Mouse (Mus musculus): ENCODE data around the gene Ptpn6. TPM values are rescaled to one million over a fixed set of nuclear protein-coding genes. Genes with fewer than 3 reads are reported as not detected.

Ptpn6 gene
- total RNA-seq, 1 experiment from 2014 or later, result 315 TPM

DNA sequence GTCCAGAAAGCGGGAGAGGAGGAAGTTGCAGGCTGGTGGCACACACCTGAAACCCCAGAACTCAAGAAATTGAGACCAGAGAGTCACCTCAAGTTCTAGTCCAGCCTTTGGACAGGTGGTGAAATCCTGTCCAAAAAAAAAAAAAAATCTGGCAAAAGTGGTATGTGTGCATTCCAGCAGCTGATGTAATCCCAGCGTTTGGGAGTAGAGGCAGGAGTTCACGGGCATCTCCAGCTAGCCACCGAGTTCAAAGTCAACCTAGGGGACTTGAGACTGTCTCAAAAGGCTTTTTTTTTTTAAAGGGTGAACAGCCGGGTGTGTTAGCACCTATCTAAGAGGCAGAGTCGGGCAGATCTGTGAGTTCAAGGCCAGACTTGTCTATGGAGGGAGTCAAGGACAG is 62.3 kb downstream of the Ptpn6 start:
- no peak for ATAC-seq (replicated peaks; ENCODE audit: low read depth, poor library complexity, severe bottlenecking)

DNA sequence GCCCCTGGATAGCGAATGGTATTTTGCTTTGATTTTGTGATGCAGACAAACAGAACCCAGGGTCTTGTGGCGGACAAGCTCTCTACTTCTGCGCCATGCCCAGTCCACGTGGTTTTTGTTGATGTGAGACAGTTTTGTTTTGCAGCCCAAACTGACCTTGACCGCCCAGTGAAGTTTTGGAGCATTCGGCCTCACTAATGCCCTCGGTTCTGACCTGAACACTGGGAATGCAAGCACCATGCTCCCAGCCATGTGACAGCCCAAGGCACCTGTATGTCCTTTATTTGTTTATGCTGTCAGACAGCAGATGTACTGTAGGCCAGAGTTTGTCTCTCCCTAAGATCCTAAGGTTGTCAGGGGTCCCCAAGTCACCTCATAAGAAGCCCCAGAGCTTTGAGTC is 63.9 kb downstream of the Ptpn6 start:
- no peak for ATAC-seq (replicated peaks; ENCODE audit: low read depth, poor library complexity, severe bottlenecking)

DNA sequence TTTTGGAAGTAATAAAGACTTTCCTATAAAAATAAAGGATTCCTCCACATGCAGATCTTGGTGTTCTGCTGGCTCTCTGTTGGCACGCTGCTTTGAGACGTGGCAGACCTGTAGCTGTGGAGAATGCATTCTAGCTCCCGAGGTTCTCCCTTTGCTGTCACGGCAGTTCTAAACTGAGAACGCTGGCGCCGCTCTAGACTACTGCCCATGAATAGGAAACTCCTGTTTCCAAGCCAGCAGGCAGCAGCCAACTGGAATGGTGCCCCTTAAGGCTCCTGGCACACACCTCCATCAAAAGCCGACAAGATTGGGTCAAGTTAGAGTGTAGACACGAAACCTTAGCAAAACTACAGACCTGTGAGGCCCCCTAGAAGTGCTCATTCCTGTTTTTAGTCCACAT is 64.9 kb downstream of the Ptpn6 start:
- ATAC-seq (replicated peaks; ENCODE audit: low read depth, poor library complexity, severe bottlenecking), result no peak

DNA sequence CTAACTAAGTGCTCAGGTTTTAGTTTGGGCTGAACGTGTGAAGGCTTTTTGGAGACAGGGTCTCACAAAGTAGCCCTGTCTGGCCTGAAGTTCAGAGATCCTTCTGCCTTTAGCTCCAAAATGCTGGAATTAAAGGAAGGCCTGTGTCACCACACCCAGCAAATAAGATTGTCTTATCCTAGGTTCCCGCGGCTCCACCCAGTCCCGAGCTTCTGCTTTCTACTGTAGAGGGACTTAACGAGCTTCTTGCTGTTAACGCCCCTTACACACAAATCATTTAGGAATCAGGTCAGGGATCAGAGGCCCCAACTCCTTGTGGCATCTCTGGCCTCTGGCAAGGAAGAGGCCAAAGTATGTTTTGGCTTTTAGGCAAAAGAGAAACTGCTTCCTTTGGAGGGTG is 66.4 kb downstream of the Ptpn6 start:
- ATAC-seq (replicated peaks; ENCODE audit: low read depth, poor library complexity, severe bottlenecking), result 0 out of 2 replicates have a peak, but pooled peaks have one; percentile 30

Other genes starting within 250 kb of the Ptpn6 start
- gene C1rl, start 245.6 kb downstream of the Ptpn6 start, total RNA-seq (2017), result 1.9 and 2.7 TPM in 2 replicates
- gene C1ra, start 226.3 kb downstream of the Ptpn6 start, total RNA-seq (2017), result 1.7 and 3.9 TPM in 2 replicates
- gene C1s1, start 196.4 kb downstream of the Ptpn6 start, total RNA-seq (2017), result not detected in 2 replicates
- gene C1rb, start 168.4 kb downstream of the Ptpn6 start, total RNA-seq (2017), result not detected in 2 replicates
- 0.23 TPM in 1 of 2 replicates, not detected in the other for gene C1s2, start 102.6 kb downstream of the Ptpn6 start, total RNA-seq (2017)
- 31.5 and 34.1 TPM in 2 replicates for gene Lpcat3, start 75.7 kb downstream of the Ptpn6 start, total RNA-seq (2017)
- gene Emg1, start 26.5 kb downstream of the Ptpn6 start, total RNA-seq (2017), result 222 and 280 TPM in 2 replicates
- 402 and 404 TPM in 2 replicates for gene Phb2, start 26.4 kb downstream of the Ptpn6 start, total RNA-seq (2017)
- 112 and 129 TPM in 2 replicates for gene Grcc10, start 2.7 kb upstream of the Ptpn6 start, total RNA-seq (2017)
- not detected in 2 replicates for gene Gm45234, start 17.3 kb upstream of the Ptpn6 start, total RNA-seq (2017)
- 4.6 and 6.7 TPM in 2 replicates for gene Atn1, start 17.8 kb upstream of the Ptpn6 start, total RNA-seq (2017)
- gene Eno2, start 31.0 kb upstream of the Ptpn6 start, total RNA-seq (2017), result 0.46 TPM in 1 of 2 replicates, not detected in the other
- not detected in 2 replicates for gene Lrrc23, start 41.0 kb upstream of the Ptpn6 start, total RNA-seq (2017)
- 1.1 and 3.8 TPM in 2 replicates for gene Spsb2, start 69.9 kb upstream of the Ptpn6 start, total RNA-seq (2017)
- gene Tpi1, start 75.6 kb upstream of the Ptpn6 start, total RNA-seq (2017), result 158 and 197 TPM in 2 replicates
- 76.5 and 84.3 TPM in 2 replicates for gene Usp5, start 90.8 kb upstream of the Ptpn6 start, total RNA-seq (2017)
- 73.5 and 92.1 TPM in 2 replicates for gene Cdca3, start 90.8 kb upstream of the Ptpn6 start, total RNA-seq (2017)
- not detected in 2 replicates for gene Gnb3, start 101.6 kb upstream of the Ptpn6 start, total RNA-seq (2017)
- 8.3 and 8.7 TPM in 2 replicates for gene P3h3, start 119.0 kb upstream of the Ptpn6 start, total RNA-seq (2017)
- 0.24 and 0.32 TPM in 2 replicates for gene Gpr162, start 125.3 kb upstream of the Ptpn6 start, total RNA-seq (2017)
- 0.73 TPM in 2 replicates for gene Cd4, start 149.5 kb upstream of the Ptpn6 start, total RNA-seq (2017)
- gene Lag3, start 173.0 kb upstream of the Ptpn6 start, total RNA-seq (2017), result 0.82 and 1.6 TPM in 2 replicates
- gene Ptms, start 181.4 kb upstream of the Ptpn6 start, total RNA-seq (2017), result 40.3 and 71.3 TPM in 2 replicates
- 54.9 and 61.1 TPM in 2 replicates for gene Mlf2, start 192.7 kb upstream of the Ptpn6 start, total RNA-seq (2017)
- gene Cops7a, start 226.8 kb upstream of the Ptpn6 start, total RNA-seq (2017), result 45.6 and 48.1 TPM in 2 replicates